Mouse (Mus musculus): ENCODE measurements around the gene Gm13283. TPM values are rescaled to one million over a fixed set of nuclear protein-coding genes. Genes with fewer than 3 reads are reported as not detected.
"Not testable (repeated sequence)": the region's sequence is repeated elsewhere in the genome, so short reads cannot be mapped to it uniquely, and the experiment has no call there.

The Gm13283 gene
- total RNA-seq, 2 experiments from 2014 or later: not detected

- DNase-seq (ENCODE audit: low spot score in 2 of 2): peak in 1 of 2 experiments; percentile 15
These were observed 2.4 kb downstream of the Gm13283 start for GRCm38 (mm10) chr4:88762341-88762740.

- DNase-seq (ENCODE audit: low spot score in 2 of 2): peak in 1 of 2 experiments; percentile 16
These were observed 3.6 kb downstream of the Gm13283 start for GRCm38 (mm10) chr4:88763384-88764018.

DNA sequence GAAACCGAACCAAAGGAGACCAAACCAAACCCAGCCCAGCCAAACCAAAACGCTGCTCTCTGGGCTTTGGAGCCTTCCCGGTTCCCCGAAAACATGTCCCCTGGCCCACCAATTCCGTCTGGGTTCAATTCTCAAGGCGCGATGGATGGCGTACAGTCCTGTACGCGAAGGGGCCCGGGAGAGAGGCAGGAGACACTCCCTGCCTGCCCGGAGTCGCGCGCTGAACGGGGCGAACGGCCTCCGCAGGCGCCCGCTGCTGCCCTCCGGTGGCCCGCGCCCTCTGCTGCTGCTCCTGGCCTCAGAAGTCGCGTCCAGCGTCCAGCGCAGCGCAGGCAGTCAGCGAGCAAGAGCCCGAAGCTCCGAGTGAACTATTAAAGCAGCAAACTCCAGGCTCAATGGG lies 13.6 kb downstream of the Gm13283 start, which contains the start of gene Gm13290:
Gm13290 (plus strand) TSS at position 301 of the 400 bp plus-strand sequence.
- not testable (repeated sequence) for DNase-seq (ENCODE audit: low spot score in 2 of 2)

GRCm38 (mm10) chr4:88776622-88777021 lies 16.7 kb downstream of the Gm13283 start, which contains the start of gene Gm13289:
Gene Gm13289 (plus strand): TSS chr4:88776922.
- not testable (repeated sequence) for DNase-seq (ENCODE audit: low spot score in 2 of 2)

DNA sequence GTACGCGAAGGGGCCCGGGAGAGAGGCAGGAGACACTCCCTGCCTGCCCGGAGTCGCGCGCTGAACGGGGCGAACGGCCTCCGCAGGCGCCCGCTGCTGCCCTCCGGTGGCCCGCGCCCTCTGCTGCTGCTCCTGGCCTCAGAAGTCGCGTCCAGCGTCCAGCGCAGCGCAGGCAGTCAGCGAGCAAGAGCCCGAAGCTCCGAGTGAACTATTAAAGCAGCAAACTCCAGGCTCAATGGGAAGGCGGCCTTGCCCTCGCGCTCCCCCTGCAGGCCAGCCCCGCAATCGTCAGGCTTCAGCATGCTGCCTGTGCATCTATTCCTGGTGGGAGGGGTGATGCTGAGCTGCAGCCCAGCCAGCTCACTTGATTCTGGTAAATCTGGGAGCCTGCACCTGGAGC lies 19.6 kb downstream of the Gm13283 start, which contains the start of gene Gm13272:
Gm13272 (plus strand) TSS at position 301 of the 400 bp plus-strand sequence.
- DNase-seq (ENCODE audit: low spot score in 2 of 2): not testable (repeated sequence)

- peak in 1 of 2 experiments; percentile 17 for DNase-seq (ENCODE audit: low spot score in 2 of 2)
These were observed 20.4 kb downstream of the Gm13283 start for GRCm38 (mm10) chr4:88780320-88780719.

DNA sequence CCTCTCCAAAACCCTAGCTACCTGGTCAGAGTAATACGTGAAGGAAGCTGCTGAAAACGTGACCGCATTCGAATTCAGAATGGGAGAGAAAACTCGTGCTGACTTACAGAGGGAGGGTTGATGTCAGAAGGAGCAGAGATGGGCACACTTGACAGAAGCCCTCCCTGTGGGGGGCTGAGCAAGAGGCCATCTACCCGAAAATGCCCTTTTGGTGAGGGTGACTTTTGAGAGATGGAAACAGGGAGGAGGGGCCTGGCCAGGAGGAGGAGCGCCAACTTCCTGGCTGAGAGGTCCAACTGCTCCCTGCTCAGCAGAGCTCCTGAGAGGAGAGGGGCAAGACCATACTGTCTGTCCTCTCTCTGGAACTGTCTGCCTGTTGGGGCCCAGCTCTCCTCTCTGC lies 21.9 kb downstream of the Gm13283 start, which contains the start of gene Ifnz:
Ifnz (plus strand) TSS at position 301 of the 400 bp plus-strand sequence.
- not testable (repeated sequence) for DNase-seq (ENCODE audit: low spot score in 2 of 2)

GRCm38 (mm10) chr4:88782335-88782734 lies 22.4 kb downstream of the Gm13283 start:
- DNase-seq (ENCODE audit: low spot score in 2 of 2): not testable (repeated sequence)

DNA sequence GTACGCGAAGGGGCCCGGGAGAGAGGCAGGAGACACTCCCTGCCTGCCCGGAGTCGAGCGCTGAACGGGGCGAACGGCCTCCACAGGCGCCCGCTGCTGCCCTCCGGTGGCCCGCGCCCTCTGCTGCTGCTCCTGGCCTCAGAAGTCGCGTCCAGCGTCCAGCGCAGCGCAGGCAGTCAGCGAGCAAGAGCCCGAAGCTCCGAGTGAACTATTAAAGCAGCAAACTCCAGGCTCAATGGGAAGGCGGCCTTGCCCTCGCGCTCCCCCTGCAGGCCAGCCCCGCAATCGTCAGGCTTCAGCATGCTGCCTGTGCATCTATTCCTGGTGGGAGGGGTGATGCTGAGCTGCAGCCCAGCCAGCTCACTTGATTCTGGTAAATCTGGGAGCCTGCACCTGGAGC lies 25.5 kb downstream of the Gm13283 start, which contains the start of gene Gm13276:
Gm13276 (plus strand) TSS at position 301 of the 400 bp plus-strand sequence.
- DNase-seq (ENCODE audit: low spot score in 2 of 2): not testable (repeated sequence)

DNA sequence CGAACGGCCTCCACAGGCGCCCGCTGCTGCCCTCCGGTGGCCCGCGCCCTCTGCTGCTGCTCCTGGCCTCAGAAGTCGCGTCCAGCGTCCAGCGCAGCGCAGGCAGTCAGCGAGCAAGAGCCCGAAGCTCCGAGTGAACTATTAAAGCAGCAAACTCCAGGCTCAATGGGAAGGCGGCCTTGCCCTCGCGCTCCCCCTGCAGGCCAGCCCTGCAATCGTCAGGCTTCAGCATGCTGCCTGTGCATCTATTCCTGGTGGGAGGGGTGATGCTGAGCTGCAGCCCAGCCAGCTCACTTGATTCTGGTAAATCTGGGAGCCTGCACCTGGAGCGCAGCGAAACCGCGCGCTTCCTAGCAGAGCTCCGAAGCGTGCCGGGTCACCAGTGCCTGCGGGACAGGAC lies 28.5 kb downstream of the Gm13283 start, which contains the start of gene Gm13277:
Gm13277 (plus strand) TSS at position 231 of the 400 bp plus-strand sequence.
- DNase-seq (ENCODE audit: low spot score in 2 of 2): peak; percentile 48 to 68

GRCm38 (mm10) chr4:88791250-88791649 lies 31.3 kb downstream of the Gm13283 start, which contains the start of gene Gm13278:
Gene Gm13278 (plus strand): TSS chr4:88791550.
- not testable (repeated sequence) for DNase-seq (ENCODE audit: low spot score in 2 of 2)

DNA sequence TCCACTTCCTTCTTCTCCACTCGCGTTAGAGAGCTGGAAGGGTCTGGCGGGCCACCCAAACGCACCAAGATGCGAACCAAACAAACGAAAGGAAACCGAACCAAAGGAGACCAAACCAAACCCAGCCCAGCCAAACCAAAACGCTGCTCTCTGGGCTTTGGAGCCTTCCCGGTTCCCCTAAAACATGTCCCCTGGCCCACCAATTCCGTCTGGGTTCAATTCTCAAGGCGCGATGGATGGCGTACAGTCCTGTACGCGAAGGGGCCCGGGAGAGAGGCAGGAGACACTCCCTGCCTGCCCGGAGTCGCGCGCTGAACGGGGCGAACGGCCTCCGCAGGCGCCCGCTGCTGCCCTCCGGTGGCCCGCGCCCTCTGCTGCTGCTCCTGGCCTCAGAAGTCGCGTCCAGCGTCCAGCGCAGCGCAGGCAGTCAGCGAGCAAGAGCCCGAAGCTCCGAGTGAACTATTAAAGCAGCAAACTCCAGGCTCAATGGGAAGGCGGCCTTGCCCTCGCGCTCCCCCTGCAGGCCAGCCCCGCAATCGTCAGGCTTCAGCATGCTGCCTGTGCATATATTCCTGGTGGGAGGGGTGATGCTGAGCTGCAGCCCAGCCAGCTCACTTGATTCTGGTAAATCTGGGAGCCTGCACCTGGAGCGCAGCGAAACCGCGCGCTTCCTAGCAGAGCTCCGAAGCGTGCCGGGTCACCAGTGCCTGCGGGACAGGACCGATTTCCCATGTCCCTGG lies 34.2 kb downstream of the Gm13283 start, which contains the start of gene Gm13275:
Gm13275 (plus strand) TSS at position 552 of the 740 bp plus-strand sequence.
- peak; percentile 74 to 80 for DNase-seq (ENCODE audit: low spot score in 2 of 2)

- not testable (repeated sequence) for DNase-seq (ENCODE audit: low spot score in 2 of 2)
These were observed 37.2 kb downstream of the Gm13283 start, which contains the start of gene Gm13279 for GRCm38 (mm10) chr4:88797097-88797496. Gene Gm13279 (plus strand): TSS chr4:88797397.

GRCm38 (mm10) chr4:88799365-88799764 lies 39.4 kb downstream of the Gm13283 start, which contains the start of gene Gm13285:
Gene Gm13285 (plus strand): TSS chr4:88799665.
- not testable (repeated sequence) for DNase-seq (ENCODE audit: low spot score in 2 of 2)

DNA sequence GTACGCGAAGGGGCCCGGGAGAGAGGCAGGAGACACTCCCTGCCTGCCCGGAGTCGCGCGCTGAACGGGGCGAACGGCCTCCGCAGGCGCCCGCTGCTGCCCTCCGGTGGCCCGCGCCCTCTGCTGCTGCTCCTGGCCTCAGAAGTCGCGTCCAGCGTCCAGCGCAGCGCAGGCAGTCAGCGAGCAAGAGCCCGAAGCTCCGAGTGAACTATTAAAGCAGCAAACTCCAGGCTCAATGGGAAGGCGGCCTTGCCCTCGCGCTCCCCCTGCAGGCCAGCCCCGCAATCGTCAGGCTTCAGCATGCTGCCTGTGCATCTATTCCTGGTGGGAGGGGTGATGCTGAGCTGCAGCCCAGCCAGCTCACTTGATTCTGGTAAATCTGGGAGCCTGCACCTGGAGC lies 43.0 kb downstream of the Gm13283 start, which contains the start of gene Gm13287:
Gm13287 (plus strand) TSS at position 301 of the 400 bp plus-strand sequence.
- DNase-seq (ENCODE audit: low spot score in 2 of 2): not testable (repeated sequence)

DNA sequence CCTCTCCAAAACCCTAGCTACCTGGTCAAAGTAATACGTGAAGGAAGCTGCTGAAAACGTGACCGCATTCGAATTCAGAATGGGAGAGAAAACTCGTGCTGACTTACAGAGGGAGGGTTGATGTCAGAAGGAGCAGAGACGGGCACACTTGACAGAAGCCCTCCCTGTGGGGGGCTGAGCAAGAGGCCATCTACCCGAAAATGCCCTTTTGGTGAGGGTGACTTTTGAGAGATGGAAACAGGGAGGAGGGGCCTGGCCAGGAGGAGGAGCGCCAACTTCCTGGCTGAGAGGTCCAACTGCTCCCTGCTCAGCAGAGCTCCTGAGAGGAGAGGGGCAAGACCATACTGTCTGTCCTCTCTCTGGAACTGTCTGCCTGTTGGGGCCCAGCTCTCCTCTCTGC lies 45.3 kb downstream of the Gm13283 start, which contains the start of gene Gm13288:
Gm13288 (plus strand) TSS at position 301 of the 400 bp plus-strand sequence.
- DNase-seq (ENCODE audit: low spot score in 2 of 2): not testable (repeated sequence)

DNA sequence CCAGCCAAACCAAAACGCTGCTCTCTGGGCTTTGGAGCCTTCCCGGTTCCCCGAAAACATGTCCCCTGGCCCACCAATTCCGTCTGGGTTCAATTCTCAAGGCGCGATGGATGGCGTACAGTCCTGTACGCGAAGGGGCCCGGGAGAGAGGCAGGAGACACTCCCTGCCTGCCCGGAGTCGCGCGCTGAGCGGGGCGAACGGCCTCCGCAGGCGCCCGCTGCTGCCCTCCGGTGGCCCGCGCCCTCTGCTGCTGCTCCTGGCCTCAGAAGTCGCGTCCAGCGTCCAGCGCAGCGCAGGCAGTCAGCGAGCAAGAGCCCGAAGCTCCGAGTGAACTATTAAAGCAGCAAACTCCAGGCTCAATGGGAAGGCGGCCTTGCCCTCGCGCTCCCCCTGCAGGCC lies 45.8 kb downstream of the Gm13283 start:
- peak; percentile 4 to 14 for DNase-seq (ENCODE audit: low spot score in 2 of 2)

Data from layer of hippocampus, postnatal 10 days (tissue).